Mouse (Mus musculus) limb, embryonic 13.5 days (tissue): ENCODE measurements around the gene Hnrnpf. TPM values are rescaled to one million over a fixed set of nuclear protein-coding genes. Genes with fewer than 3 reads are reported as not detected.

Experiments used
- ATAC-seq: fragments of 200-750 bp; cut with Nextera tagmentation; 2 replicates; pipeline ENCODE4 v1.8.0; 2017; ENCODE audit warnings: low read depth, moderate number of reproducible peaks, moderate TSS enrichment; ENCODE audit not compliant: low FRiP score
- H3K27ac ChIP-seq: fragments of 300-500 bp; sonication (generic); 2 replicates; pipeline ENCODE4 v1.5.1; 2015; ENCODE audit warnings: inconsistent platforms, mild to moderate bottlenecking, moderate library complexity
- H3K27me3 ChIP-seq: fragments of 300-500 bp; sonication (generic); 2 replicates; pipeline ENCODE4 v1.6.1; 2015; ENCODE audit warnings: mild to moderate bottlenecking, inconsistent platforms
- H3K36me3 ChIP-seq: fragments of 300-500 bp; sonication (generic); 2 replicates; pipeline ENCODE4 v1.6.1; 2015; ENCODE audit warnings: inconsistent platforms, mild to moderate bottlenecking, moderate library complexity
- H3K4me1 ChIP-seq: fragments of 300-500 bp; sonication (generic); 2 replicates; pipeline ENCODE4 v1.6.1; 2015; ENCODE audit warnings: inconsistent platforms
- H3K4me2 ChIP-seq: fragments of 300-500 bp; sonication (generic); replicated peaks from 2 replicates; pipeline ENCODE4 v1.6.1; 2015; ENCODE audit warnings: inconsistent platforms, mild to moderate bottlenecking, moderate library complexity
- H3K4me3 ChIP-seq: fragments of 300-500 bp; sonication (generic); 2 replicates; pipeline ENCODE4 v1.5.1; 2015; ENCODE audit warnings: moderate library complexity, mild to moderate bottlenecking, inconsistent platforms
- H3K9ac ChIP-seq: fragments of 300-500 bp; sonication (generic); 2 replicates; pipeline ENCODE4 v1.6.1; 2015; ENCODE audit warnings: mild to moderate bottlenecking, inconsistent platforms
- H3K9me3 ChIP-seq: fragments of 300-500 bp; sonication (generic); 2 replicates; pipeline ENCODE4 v1.6.1; 2016; ENCODE audit warnings: inconsistent platforms
- WGBS: fragments of 180-500 bp; shearing (Covaris S2); methylation state at CpG from one replicate; pipeline ENCODE4 v1.1.7; 2015; 5-methylcytosine and 5-hydroxymethylcytosine counted together
- polyA plus RNA-seq: library from polyadenylated mRNA; unstranded; fragments of >200 nt; fragmentation: Nextera tagmentation; extraction: Ambion mirVana; gene quantifications from 2 replicates; pipeline ENCODE4 v1.2.1, GENCODE M21; 2015

Hnrnpf gene
- polyA plus RNA-seq, 1 experiment from 2014 or later = 668 TPM

GRCm38 (mm10) chr6:117932325-117933051 is 32.4 kb downstream of the Hnrnpf start:
- H3K9me3 ChIP-seq = no peaks in the 10 kb centered on the region
- no peak overlapping the region for H3K27ac ChIP-seq
- peaks cover 27% of the 10 kb centered on the region for H3K36me3 ChIP-seq
- peaks cover 9% of the 10 kb centered on the region for H3K4me1 ChIP-seq
- no peak for ATAC-seq
- H3K4me2 ChIP-seq = no peak overlapping the region
- WGBS = 51% methylated on average over 11 of the region's 11 CpGs
- H3K27me3 ChIP-seq = no peaks in the 10 kb centered on the region
- no peak overlapping the region for H3K9ac ChIP-seq
- no peak overlapping the region for H3K4me3 ChIP-seq

- 54% methylated on average over 6 of the region's 6 CpGs for WGBS
- Histone ChIP-seq H3K27me3 (no peaks in the 10 kb centered on the region), H3K4me1 (peaks cover 9% of the 10 kb centered on the region), H3K9ac (no peak overlapping the region), H3K4me3 (no peak overlapping the region), H3K27ac (no peak overlapping the region), H3K36me3 (peaks cover 9% of the 10 kb centered on the region), H3K4me2 (no peak overlapping the region), H3K9me3 (no peaks in the 10 kb centered on the region)
- peak; percentile 5; the same call in 1 of the 2 replicates for ATAC-seq
Measured at GRCm38 (mm10) chr6:117934301-117934700, 34.2 kb downstream of the Hnrnpf start.

- no peak overlapping the region for H3K9ac ChIP-seq
- H3K27ac ChIP-seq = no peak overlapping the region
- H3K4me1 ChIP-seq = peaks cover 9% of the 10 kb centered on the region
- ATAC-seq = no peak
- H3K27me3 ChIP-seq = no peaks in the 10 kb centered on the region
- WGBS = 91% methylated on average over 14 of the region's 14 CpGs
- H3K9me3 ChIP-seq = no peaks in the 10 kb centered on the region
- H3K4me3 ChIP-seq = no peak overlapping the region
- no peak overlapping the region for H3K4me2 ChIP-seq
- H3K36me3 ChIP-seq = no peaks in the 10 kb centered on the region
Measured at GRCm38 (mm10) chr6:117935681-117936612, 35.8 kb downstream of the Hnrnpf start.

- ATAC-seq = no peak
- Histone ChIP-seq H3K9ac (no peak within 1 kb of the TSS), H3K27me3 (no peaks in the 10 kb centered on the region), H3K4me1 (peaks cover 9% of the 10 kb centered on the region), H3K36me3 (no peaks in the 10 kb centered on the region), H3K27ac (no peak within 1 kb of the TSS), H3K9me3 (no peaks in the 10 kb centered on the region), H3K4me3 (no peak within 1 kb of the TSS), H3K4me2 (no peak within 1 kb of the TSS)
- WGBS = 72% methylated on average over 10 of the region's 10 CpGs
Measured at GRCm38 (mm10) chr6:117937222-117937932, 37.3 kb downstream of the Hnrnpf start, which contains the start of gene Fxyd4. TSS of gene Fxyd4 (minus strand) at chr6:117937692.

GRCm38 (mm10) chr6:117938951-117939350 is 38.8 kb downstream of the Hnrnpf start:
- Histone ChIP-seq H3K27ac (no peak overlapping the region), H3K9me3 (no peaks in the 10 kb centered on the region), H3K4me3 (no peak overlapping the region), H3K9ac (no peak overlapping the region), H3K4me1 (peaks cover 5% of the 10 kb centered on the region), H3K27me3 (no peaks in the 10 kb centered on the region), H3K36me3 (no peaks in the 10 kb centered on the region), H3K4me2 (no peak overlapping the region)
- 86% methylated on average over 10 of the region's 10 CpGs for WGBS
- ATAC-seq = no peak

GRCm38 (mm10) chr6:117942769-117943168 is 42.6 kb downstream of the Hnrnpf start:
- H3K9me3 ChIP-seq = no peaks in the 10 kb centered on the region
- no peaks in the 10 kb centered on the region for H3K27me3 ChIP-seq
- no peak overlapping the region for H3K4me3 ChIP-seq
- no peaks in the 10 kb centered on the region for H3K4me1 ChIP-seq
- no peak overlapping the region for H3K27ac ChIP-seq
- no peaks in the 10 kb centered on the region for H3K36me3 ChIP-seq
- no peak overlapping the region for H3K4me2 ChIP-seq
- WGBS = 84% methylated on average over 10 of the region's 10 CpGs
- no peak overlapping the region for H3K9ac ChIP-seq
- no peak for ATAC-seq

GRCm38 (mm10) chr6:117943899-117944298 is 43.8 kb downstream of the Hnrnpf start:
- H3K36me3 ChIP-seq = no peaks in the 10 kb centered on the region
- 73% methylated on average over 2 of the region's 2 CpGs for WGBS
- no peak overlapping the region for H3K4me3 ChIP-seq
- H3K4me2 ChIP-seq = no peak overlapping the region
- no peaks in the 10 kb centered on the region for H3K9me3 ChIP-seq
- no peaks in the 10 kb centered on the region for H3K27me3 ChIP-seq
- H3K9ac ChIP-seq = no peak overlapping the region
- no peaks in the 10 kb centered on the region for H3K4me1 ChIP-seq
- ATAC-seq = no peak
- H3K27ac ChIP-seq = no peak overlapping the region

- Histone ChIP-seq H3K36me3 (no peaks in the 10 kb centered on the region), H3K4me2 (no peak overlapping the region), H3K4me1 (no peaks in the 10 kb centered on the region), H3K4me3 (no peak overlapping the region), H3K9ac (no peak overlapping the region), H3K9me3 (no peaks in the 10 kb centered on the region), H3K27ac (no peak overlapping the region), H3K27me3 (no peaks in the 10 kb centered on the region)
- no peak for ATAC-seq
- 89% methylated on average over 4 of the region's 4 CpGs for WGBS
Measured at GRCm38 (mm10) chr6:117952330-117952729, 52.2 kb downstream of the Hnrnpf start.

- Histone ChIP-seq H3K4me2 (no peak overlapping the region), H3K4me1 (no peaks in the 10 kb centered on the region), H3K36me3 (no peaks in the 10 kb centered on the region), H3K9ac (no peak overlapping the region), H3K4me3 (no peak overlapping the region), H3K27ac (no peak overlapping the region), H3K27me3 (no peaks in the 10 kb centered on the region), H3K9me3 (no peaks in the 10 kb centered on the region)
- no peak for ATAC-seq
- 61% methylated on average over 6 of the region's 6 CpGs for WGBS
Measured at GRCm38 (mm10) chr6:117956161-117956560, 56.0 kb downstream of the Hnrnpf start.

- no peak for ATAC-seq
- Histone ChIP-seq H3K27me3 (no peaks in the 10 kb centered on the region), H3K9ac (no peak overlapping the region), H3K4me3 (no peak overlapping the region), H3K4me2 (no peak overlapping the region), H3K4me1 (no peaks in the 10 kb centered on the region), H3K27ac (no peak overlapping the region), H3K9me3 (no peaks in the 10 kb centered on the region), H3K36me3 (no peaks in the 10 kb centered on the region)
- 26% methylated on average over 14 of the region's 14 CpGs for WGBS
Measured at GRCm38 (mm10) chr6:117956851-117957501, 56.9 kb downstream of the Hnrnpf start.

- no peaks in the 10 kb centered on the region for H3K4me1 ChIP-seq
- H3K4me3 ChIP-seq = no peak overlapping the region
- H3K4me2 ChIP-seq = no peak overlapping the region
- H3K9me3 ChIP-seq = 0 out of 2 replicates have a peak, but pooled peaks cover 4% of the 10 kb centered on the region
- no peak overlapping the region for H3K9ac ChIP-seq
- H3K36me3 ChIP-seq = no peaks in the 10 kb centered on the region
- no peak overlapping the region for H3K27ac ChIP-seq
- no peak for ATAC-seq
- 79% methylated on average over 3 of the region's 3 CpGs for WGBS
- no peaks in the 10 kb centered on the region for H3K27me3 ChIP-seq
Measured at GRCm38 (mm10) chr6:117963201-117963600, 63.1 kb downstream of the Hnrnpf start.
